Mouse (Mus musculus): Measurements from ENCODE around the gene Hoxb7. TPM values are rescaled to one million over a fixed set of nuclear protein-coding genes. Genes with fewer than 3 reads are reported as not detected.

Gene Hoxb7
- total RNA-seq, 1 experiment from 2014 or later, result 54.7 TPM

DNA sequence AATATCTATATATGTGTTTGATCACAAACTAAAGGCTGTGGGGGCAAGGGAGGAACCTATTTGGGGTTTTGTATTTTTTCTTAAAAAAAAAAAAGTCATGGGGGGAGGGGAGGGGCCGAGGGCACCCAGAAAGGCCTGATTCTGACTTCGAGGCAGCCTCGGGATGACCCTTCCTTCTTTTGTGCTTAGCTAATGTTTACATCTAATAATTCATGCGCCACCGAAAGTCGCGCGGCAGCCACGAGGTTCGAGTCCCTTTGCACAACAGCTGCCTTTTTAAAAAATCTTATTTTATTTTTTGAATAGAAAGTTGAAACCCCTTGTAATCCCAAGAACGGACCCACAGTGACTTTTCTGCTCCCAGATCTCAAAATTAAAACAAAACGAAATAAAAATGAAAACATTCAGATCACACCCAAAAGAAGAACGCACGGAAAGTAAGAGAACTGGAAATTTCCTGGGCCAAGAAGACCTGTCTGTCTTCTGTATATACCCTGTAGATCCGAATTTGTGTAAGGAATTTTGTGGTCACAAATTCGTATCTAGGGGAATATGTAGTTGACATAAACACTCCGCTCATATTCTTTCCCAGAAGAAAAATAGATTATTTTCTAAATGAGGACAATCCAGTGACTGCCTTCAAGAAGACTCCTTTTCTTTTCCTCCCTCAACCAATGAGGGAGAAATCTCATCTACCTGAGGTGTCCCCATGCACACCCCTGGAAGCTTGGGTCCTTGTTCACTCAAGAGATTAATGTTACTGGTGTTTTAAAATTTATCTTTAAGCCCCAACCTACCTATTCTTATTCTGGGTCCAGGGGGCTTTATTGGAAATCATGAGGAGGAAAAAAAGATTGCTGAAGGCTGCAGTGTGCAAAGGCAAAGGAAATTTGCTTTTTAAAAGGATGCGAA, 30.5 kb downstream of the Hoxb7 start:
- DNase-seq, result no peak

- DNase-seq, result no peak
Observed at GRCm38 (mm10) chr11:96317608-96318367, 31.4 kb downstream of the Hoxb7 start, which contains the start of gene Hoxb4. Gene Hoxb4, plus strand, starts transcription at chr11:96318267.

DNA sequence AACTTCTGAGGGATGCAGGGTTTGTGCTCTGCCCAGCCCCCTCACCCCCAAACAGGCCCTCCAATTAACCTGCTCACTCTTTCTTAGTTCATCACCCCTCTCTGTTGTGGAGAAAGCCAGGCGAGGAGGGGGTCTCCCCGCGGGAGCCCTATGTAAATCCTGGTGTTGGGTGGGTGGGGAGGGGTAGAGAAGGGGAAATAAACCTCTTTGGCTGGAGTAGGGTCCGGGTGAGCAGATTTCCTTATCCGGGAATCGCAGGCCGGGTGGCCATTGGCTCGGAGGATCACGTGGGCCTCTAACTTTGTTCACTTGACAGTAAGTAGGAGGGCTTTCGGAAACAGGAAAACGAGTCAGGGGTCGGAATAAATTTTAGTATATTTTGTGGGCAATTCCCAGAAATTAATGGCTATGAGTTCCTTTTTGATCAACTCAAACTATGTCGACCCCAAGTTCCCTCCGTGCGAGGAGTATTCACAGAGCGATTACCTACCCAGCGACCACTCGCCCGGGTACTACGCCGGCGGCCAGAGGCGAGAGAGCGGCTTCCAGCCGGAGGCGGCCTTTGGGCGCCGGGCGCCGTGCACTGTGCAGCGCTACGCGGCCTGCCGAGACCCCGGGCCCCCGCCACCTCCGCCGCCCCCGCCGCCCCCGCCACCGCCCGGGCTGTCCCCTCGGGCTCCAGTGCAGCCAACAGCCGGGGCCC, 32.1 kb downstream of the Hoxb7 start:
- peak; percentile 84 for DNase-seq

DNA sequence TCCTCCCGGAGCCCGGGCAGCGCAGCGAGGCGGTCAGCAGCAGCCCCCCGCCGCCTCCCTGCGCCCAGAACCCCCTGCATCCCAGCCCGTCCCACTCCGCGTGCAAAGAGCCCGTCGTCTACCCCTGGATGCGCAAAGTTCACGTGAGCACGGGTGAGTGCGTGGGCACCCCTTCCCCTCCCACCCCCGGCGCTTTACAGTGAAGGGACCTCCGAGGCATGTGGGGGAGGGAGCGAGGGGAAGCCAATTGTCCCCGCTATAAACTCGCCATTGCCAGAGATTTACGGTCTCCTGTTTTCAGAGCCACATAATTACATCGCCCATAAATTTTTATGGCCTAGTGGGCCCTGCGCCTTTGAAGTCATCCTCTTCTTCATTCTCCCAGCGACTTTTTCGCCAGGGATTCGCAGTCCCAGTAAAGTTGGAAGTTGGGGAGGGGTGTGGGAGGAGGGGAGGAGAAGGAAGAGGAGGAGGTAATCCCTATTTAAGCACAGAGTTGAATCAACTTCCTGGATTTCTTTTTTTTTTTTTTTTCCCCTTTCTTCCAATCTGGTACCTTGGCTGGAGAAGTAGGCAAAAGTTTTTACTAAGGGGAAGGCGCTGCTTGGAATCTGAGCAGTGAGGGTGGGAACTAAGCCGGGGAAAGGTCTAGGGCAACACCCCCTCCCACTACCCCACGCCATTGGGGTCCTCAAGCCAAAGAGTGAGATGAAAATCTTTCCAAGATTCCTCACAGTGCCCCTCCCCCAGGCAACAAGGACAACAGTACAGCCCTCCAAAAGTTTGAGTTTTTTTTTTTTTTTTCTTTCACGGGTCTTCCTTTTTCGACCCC, 32.9 kb downstream of the Hoxb7 start:
- DNase-seq, result no peak

DNA sequence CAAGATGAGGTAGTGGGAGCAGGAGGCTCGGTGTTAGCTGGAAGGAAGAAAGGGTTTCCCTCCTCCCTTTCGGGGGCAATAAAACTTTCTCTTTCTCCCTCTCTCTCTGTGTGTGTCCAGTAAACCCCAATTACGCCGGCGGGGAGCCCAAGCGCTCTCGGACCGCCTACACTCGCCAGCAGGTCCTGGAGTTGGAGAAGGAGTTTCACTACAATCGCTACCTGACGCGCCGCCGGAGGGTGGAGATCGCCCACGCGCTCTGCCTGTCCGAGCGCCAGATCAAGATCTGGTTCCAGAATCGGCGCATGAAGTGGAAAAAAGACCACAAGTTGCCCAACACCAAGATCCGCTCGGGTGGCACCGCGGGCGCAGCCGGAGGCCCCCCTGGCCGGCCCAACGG, 33.5 kb downstream of the Hoxb7 start:
- peak; percentile 63 for DNase-seq

GRCm38 (mm10) chr11:96320688-96321087, 34.3 kb downstream of the Hoxb7 start:
- no peak for DNase-seq

- DNase-seq, result no peak
Observed at GRCm38 (mm10) chr11:96321846-96322245, 35.4 kb downstream of the Hoxb7 start.

GRCm38 (mm10) chr11:96322738-96323137, 36.3 kb downstream of the Hoxb7 start:
- no peak for DNase-seq

DNA sequence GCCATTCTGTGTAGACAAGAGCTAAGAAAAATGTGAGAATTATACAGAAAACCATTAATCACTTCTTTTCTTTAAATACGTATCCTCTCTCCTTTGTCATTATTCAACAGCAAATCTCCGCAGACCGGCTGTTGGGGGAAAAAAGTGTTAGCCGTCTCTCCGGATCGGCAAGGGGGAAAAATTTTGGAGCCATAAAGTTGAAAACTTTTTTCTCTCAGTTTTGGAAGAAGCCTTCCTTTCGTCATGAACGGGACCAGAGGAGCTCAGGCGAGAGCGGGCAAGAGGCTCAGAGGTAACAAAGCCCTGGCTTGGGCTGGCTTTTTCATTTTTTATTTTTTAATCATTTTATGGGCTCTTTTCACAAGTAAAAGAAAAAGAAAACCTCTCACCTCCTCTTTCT, 36.7 kb downstream of the Hoxb7 start, which contains the start of gene Hoxb3:
Gene Hoxb3 (plus strand): TSS at position 173 of the 400 bp plus-strand sequence.
- no peak for DNase-seq

DNA sequence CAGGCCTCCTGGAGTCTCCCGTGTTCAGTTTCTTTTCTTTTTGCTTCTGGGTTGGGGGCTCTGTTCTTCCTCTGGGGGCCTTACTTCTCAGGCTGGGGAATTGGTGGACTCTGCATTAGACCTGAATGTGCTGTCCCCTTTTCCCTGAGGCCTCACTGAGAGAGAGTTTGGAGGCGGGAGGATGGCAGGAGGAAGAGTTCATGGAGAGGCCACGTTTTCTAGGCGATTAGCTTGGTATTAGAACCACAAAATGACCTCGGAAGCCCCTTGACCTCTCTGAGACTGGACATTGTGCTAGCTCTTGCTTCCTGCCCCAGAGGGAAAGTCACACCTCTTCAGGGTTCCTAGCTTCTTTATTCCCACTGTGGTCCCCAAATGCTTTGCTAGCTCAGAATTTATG, 37.7 kb downstream of the Hoxb7 start:
- no peak for DNase-seq

GRCm38 (mm10) chr11:96324965-96325364, 38.5 kb downstream of the Hoxb7 start:
- DNase-seq, result no peak

GRCm38 (mm10) chr11:96325747-96326212, 39.4 kb downstream of the Hoxb7 start:
- no peak for DNase-seq

DNA sequence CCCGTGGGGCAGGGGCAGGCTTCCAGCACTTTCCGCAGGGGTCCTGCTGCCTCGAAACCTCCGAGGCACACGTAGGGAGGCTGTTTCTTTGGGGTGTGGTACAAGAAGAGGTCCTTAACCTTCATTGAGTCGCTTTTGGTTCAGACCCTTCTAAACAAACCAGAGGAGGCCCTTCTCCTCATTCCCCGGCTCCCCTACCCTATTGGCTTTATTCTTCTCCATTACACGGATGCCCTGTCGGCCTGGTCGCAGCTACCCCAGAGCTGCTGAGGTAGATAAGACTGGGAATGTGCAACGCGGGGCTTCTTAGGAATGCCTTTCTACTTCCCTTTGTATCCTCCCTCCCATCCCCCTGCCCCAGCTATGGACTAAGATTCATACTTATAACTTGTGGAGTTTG, 40.3 kb downstream of the Hoxb7 start:
- no peak for DNase-seq

- no peak for DNase-seq
Observed at GRCm38 (mm10) chr11:96327122-96327521, 40.7 kb downstream of the Hoxb7 start.

GRCm38 (mm10) chr11:96327750-96328149, 41.3 kb downstream of the Hoxb7 start:
- DNase-seq, result no peak

DNA sequence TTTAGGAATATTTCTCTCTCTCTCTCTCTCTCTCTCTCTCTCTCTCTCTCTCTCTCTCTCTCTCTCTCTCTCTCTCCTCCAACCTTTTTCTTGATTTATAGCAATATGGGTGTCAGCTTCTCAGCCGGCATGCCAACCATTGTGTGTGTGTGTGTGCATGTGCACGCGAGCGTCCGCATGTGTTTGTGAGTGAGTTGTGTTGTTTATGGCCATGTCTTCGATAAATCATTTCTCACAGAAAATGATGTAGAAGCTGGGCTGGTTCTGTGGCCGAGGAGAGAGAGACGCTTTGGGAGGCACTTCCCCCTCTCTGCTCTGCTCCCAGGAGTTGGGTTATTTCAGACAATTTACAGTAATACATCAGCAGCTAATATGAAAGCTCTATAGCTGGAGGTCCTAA, 42.2 kb downstream of the Hoxb7 start:
- no peak for DNase-seq

DNA sequence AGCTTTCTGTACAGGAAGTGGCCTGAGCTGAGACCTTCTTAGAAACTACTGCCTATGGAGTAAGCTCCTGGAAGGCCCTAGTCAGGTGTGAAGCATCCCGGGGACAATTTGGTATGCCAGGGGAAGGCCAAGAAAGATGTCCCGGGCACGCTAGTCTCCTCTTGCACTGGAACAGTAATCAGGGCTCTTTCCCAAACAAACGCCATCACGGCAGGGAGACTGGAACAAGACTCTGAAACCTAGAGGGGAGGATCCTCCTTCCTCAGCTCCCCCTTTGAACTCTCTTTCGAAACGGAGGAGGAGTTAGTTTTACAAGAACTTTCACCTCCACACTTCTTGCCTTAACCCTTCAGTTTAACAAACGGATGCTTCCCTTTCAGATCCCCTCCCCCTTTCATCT, 45.7 kb downstream of the Hoxb7 start:
- DNase-seq, result no peak

DNA sequence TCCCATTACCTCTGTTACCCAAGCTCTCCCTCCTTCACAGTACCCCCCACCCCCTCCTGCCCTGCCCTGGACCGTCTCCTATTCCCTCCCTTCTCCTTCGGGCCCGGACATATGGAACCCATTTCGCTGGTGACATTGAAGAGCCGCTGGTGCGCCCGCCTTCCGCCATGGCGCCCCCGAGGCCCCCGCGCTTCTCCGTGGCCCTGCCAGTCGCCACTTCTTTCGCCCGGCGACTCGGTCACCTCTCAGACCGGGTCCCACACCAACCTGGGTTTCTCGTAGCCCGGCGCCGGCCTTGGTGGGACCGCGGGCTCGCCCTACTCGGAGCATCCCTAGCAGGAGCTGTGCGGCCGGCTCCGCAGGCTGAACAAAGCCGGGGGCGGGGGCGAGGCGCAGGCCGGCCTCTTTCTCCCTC, 46.2 kb downstream of the Hoxb7 start:
- DNase-seq, result no peak

GRCm38 (mm10) chr11:96333241-96334001, 47.0 kb downstream of the Hoxb7 start:
- DNase-seq, result no peak

DNA sequence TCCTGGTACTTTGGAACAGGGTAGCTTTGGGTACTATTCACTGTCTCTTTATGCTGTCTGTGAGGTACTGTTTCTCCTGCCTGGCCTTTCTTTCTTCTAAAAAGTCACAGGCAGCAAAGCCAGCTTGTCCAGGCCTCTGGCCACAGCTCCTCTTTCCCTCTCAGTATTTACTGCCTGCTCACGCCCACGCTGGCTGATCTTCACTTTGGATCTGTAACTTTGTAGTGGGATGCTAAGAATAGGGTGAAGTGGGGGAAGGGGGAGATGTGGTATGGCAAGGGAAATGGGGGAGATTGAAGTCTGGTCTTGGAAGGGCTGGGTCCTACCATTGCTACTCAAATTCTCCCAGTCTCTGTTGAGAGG, 47.6 kb downstream of the Hoxb7 start:
- no peak for DNase-seq

DNA sequence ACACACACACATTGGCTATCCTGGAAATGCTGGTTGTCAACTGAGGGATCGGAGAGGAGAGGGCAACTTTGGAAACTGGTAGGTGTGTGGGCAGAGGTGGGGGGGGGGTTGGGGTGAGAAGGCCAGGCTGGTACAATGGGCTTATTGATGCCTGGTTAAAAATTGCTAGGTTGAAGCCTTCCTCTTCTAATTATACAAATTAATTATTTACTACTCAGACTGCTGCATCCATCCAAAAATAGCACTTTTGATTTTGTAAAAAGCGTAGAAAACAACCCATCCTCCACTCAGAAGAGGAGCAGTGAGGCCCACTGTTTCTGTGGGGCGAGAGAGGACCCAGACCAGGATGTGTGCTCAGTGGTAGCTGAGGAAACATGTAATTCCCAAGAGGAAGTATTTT, 48.6 kb downstream of the Hoxb7 start:
- DNase-seq, result peak; percentile 0

Data from adrenal gland, postnatal 25 days (tissue).